ENCODE assay signal across 10 mouse cellular contexts in the genomic region with DNA sequence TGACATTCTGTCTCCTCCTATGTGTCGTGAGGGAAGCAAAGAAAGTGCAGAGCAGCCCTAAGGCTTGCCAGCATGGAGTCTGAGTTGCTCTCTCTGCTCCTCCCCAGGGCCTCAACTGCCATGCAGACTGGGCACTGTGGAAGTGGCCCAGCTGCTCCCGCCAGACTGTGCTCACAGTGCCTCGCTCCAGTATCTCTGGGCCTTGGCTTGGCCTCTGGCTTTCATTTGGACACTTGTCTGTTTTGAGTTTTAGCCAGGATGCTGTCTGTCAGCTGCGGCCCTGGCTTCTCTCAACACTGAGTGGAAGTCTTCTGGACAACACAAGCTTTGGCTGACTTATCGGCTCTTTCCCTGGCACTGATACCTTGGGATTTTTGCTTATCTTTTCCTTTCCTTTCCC. TPM values are rescaled to one million over a fixed set of nuclear protein-coding genes. Genes with fewer than 3 reads are reported as not detected.
DNase-seq lines count a peak whose midpoint lies in the region; ATAC-seq lines count a peak whose summit lies in the region.
"Had no signal": no experiment of that assay in that cellular context is flagged by ENCODE, and none has a peak within 500 bp of the region (broad histone marks: within the 10 kb centered on the region; RNA-seq: fewer than 3 reads in every experiment).

No protein-coding gene starts in this region.

- no peaks in the 10 kb centered on the region for H3K4me1 ChIP-seq in midbrain, embryonic 15.5 days
- H3K4me1 ChIP-seq in midbrain, embryonic 11.5 days (ENCODE audit: control insufficient read depth, insufficient read depth, low read length) = no peaks in the 10 kb centered on the region
- peaks cover 78% of the 10 kb centered on the region for H3K4me1 ChIP-seq in heart, embryonic 15.5 days (replicated peaks)
- no peaks in the 10 kb centered on the region for H3K4me1 ChIP-seq in neural tube, embryonic 14.5 days (ENCODE audit: control insufficient read depth, insufficient read depth, low read length)

- no peak overlapping the region for H3K4me2 ChIP-seq in midbrain, embryonic 15.5 days
- H3K4me2 ChIP-seq in midbrain, embryonic 11.5 days = no peak overlapping the region
- H3K4me2 ChIP-seq in heart, embryonic 15.5 days = 0 out of 2 replicates have a peak overlapping the region, but pooled peaks have one; percentile 19
- H3K4me2 ChIP-seq in neural tube, embryonic 14.5 days (ENCODE audit: low read depth, low read length) = no peak overlapping the region

- no peaks in the 10 kb centered on the region for H3K27me3 ChIP-seq in midbrain, embryonic 15.5 days (replicated peaks)
- no peaks in the 10 kb centered on the region for H3K27me3 ChIP-seq in midbrain, embryonic 11.5 days (ENCODE audit: control insufficient read depth, insufficient read depth, low read length)
- H3K27me3 ChIP-seq in heart, embryonic 15.5 days = no peaks in the 10 kb centered on the region
- no peaks in the 10 kb centered on the region for H3K27me3 ChIP-seq in neural tube, embryonic 14.5 days (ENCODE audit: control insufficient read depth, insufficient read depth, low read length)

- WGBS in midbrain, embryonic 15.5 days = 71% methylated on average over 5 of the region's 5 CpGs
- WGBS in midbrain, embryonic 11.5 days = 82% methylated on average over 5 of the region's 5 CpGs
- WGBS in heart, embryonic 15.5 days = 21% methylated on average over 5 of the region's 5 CpGs
- 66% methylated on average over 5 of the region's 5 CpGs for WGBS in neural tube, embryonic 14.5 days

- no peak overlapping the region for H3K27ac ChIP-seq in midbrain, embryonic 15.5 days
- no peak overlapping the region for H3K27ac ChIP-seq in midbrain, embryonic 11.5 days (ENCODE audit: low read depth, low read length)
- H3K27ac ChIP-seq in heart, embryonic 15.5 days = peak overlapping the region; percentile 89
- no peak overlapping the region for H3K27ac ChIP-seq in neural tube, embryonic 14.5 days (ENCODE audit: low read depth, low read length)

- no peaks in the 10 kb centered on the region for H3K36me3 ChIP-seq in midbrain, embryonic 15.5 days (replicated peaks)
- H3K36me3 ChIP-seq in midbrain, embryonic 11.5 days (ENCODE audit: control insufficient read depth, insufficient read depth, low read length) = no peaks in the 10 kb centered on the region
- no peaks in the 10 kb centered on the region for H3K36me3 ChIP-seq in heart, embryonic 15.5 days
- no peaks in the 10 kb centered on the region for H3K36me3 ChIP-seq in neural tube, embryonic 14.5 days (ENCODE audit: control insufficient read depth, insufficient read depth, low read length)
- H3K36me3 ChIP-seq: G1E had no signal

- no peaks in the 10 kb centered on the region for H3K9me3 ChIP-seq in midbrain, embryonic 15.5 days
- no peaks in the 10 kb centered on the region for H3K9me3 ChIP-seq in midbrain, embryonic 11.5 days (ENCODE audit: control insufficient read depth, low read length)
- no peaks in the 10 kb centered on the region for H3K9me3 ChIP-seq in heart, embryonic 15.5 days (replicated peaks)
- no peaks in the 10 kb centered on the region for H3K9me3 ChIP-seq in neural tube, embryonic 14.5 days (ENCODE audit: control insufficient read depth, low read length)
- H3K9me3 ChIP-seq: G1E had no signal

- H3K9ac ChIP-seq in midbrain, embryonic 15.5 days = no peak overlapping the region
- no peak overlapping the region for H3K9ac ChIP-seq in midbrain, embryonic 11.5 days (ENCODE audit: low read length)
- H3K9ac ChIP-seq in heart, embryonic 15.5 days = peak overlapping the region; percentile 9; the same call in 1 of the 2 replicates
- no peak overlapping the region for H3K9ac ChIP-seq in neural tube, embryonic 14.5 days (replicated peaks; ENCODE audit: low read depth, low read length)

- H3K4me3 ChIP-seq in midbrain, embryonic 15.5 days = no peak overlapping the region
- H3K4me3 ChIP-seq in midbrain, embryonic 11.5 days (ENCODE audit: low read depth, low read length) = no peak overlapping the region
- no peak overlapping the region for H3K4me3 ChIP-seq in heart, embryonic 15.5 days
- H3K4me3 ChIP-seq in neural tube, embryonic 14.5 days (ENCODE audit: low read depth, low read length) = no peak overlapping the region

- DNase-seq in midbrain, embryonic 11.5 days (ENCODE audit: low spot score, missing footprints) = no peak
- peak; percentile 59 for DNase-seq in cerebellum, postnatal 36 days
- no peak for DNase-seq in thymus, postnatal 25 days
- no peak for DNase-seq in kidney, postnatal 36 days
- DNase-seq in left cerebral cortex, adult 18-20 months (ENCODE audit: low spot score in 2 of 2) = no peak
- DNase-seq: kidney, postnatal 10 days had no signal

- ATAC-seq in midbrain, embryonic 15.5 days (replicated peaks) = peak; percentile 70
- ATAC-seq in midbrain, embryonic 11.5 days (ENCODE audit: low FRiP score) = no peak
- ATAC-seq in heart, embryonic 15.5 days (replicated peaks; ENCODE audit: insufficient number of reproducible peaks, insufficient read depth, low FRiP score, low read depth) = peak; percentile 79
- peak; percentile 57; the same call in 1 of the 2 replicates for ATAC-seq in neural tube, embryonic 14.5 days (ENCODE audit: low read depth)

RNA-seq across cellular contexts. Expression of gene Ppp1r14c, which starts 49.0 kb away (rescaled TPM):
- 44.7 and 46.6 TPM in 2 replicates for polyA plus RNA-seq in midbrain, embryonic 15.5 days (2015; fragmentation: Nextera tagmentation; extraction: Ambion mirVana)
- polyA plus RNA-seq in midbrain, embryonic 11.5 days (2014; fragmentation: Nextera tagmentation; extraction: Ambion mirVana) = 4.7 and 4.8 TPM in 2 replicates
- polyA plus RNA-seq in heart, embryonic 15.5 days (2015; fragmentation: Nextera tagmentation; extraction: Ambion mirVana) = 242 and 287 TPM in 2 replicates
- polyA plus RNA-seq in neural tube, embryonic 14.5 days (2014; fragmentation: Nextera tagmentation; extraction: Ambion mirVana) = 57.3 and 69.0 TPM in 2 replicates
- 10 to 100 TPM; 11.2 to 12.2 TPM for total RNA-seq in left cerebral cortex, adult 18-20 months (2021)
- polyA plus RNA-seq: G1E had no signal

Comparison
In these comparisons a context has a peak if more than half of its experiments do, and no peak if none do; other contexts are left out.
1. DNase-seq: peak in cerebellum, postnatal 36 days (2 of 2); none in midbrain, embryonic 11.5 days (single experiment), thymus, postnatal 25 days (single experiment), kidney, postnatal 36 days (0 of 2) and left cerebral cortex, adult 18-20 months (0 of 2).